Mouse (Mus musculus): ENCODE results near the gene Kidins220.

DNA sequence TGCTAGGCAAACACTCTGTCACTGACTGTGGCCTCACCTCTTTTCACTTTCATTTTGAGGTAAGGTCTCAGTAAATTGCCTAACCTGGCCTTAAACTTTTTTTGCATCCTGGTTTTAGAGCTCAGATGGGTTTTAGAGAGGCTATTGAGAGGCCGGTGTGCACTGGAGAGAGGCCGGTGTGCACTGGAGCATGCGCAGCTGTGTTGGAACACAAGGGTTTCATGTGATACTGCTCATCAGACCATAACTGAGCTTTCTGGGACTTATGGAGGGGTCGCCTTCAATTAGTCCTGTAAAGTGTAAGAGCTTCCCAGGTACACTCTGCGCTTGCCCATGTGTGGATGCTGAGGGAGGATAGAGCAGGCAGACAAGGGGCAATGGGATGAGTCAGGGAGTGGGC lies 62.5 kb downstream of the Kidins220 start:
- TF ChIP-seq POLR2A (IDR thresholded peaks at IDR 0.05; ENCODE audit: low read depth, low read length): no peak
- no peak for TF ChIP-seq CTCF (IDR thresholded peaks at IDR 0.05; ENCODE audit: extremely low read depth, insufficient read length, insufficient replicate concordance, low read depth, low read length)

All from small intestine, adult 2 months (tissue).